Mouse (Mus musculus): ENCODE results near the gene Kat14.

The Kat14 gene

GRCm38 (mm10) chr2:144381741-144382140, 13.0 kb downstream of the Kat14 start:
- DNase-seq (ENCODE audit: low read depth, low spot score), result no peak

DNA sequence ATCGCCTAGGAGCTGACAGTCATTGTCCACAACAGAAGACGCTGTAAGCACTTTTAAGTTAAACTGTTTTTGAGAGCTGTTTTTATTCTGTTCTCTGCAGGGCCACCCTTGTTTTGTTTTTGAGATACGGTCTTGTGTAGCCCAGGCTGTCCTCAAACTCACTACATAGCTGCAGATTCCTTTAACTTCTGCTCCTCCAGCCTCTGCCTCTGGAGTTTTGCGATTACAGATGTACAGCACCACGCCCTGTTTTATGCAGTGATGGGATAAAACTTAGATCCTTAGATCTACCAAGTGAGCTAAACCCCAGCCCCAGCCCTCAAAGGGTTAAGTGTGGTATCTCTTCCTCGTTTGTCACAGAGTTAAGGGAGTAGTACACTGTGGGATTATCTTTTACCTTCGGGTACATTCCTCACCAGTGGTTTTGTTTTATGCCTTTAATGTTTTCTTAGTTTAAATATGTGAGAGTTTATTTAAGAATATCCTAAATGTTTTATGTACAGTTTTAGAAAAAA, 13.9 kb downstream of the Kat14 start:
- DNase-seq (ENCODE audit: low read depth, low spot score), result no peak

DNA sequence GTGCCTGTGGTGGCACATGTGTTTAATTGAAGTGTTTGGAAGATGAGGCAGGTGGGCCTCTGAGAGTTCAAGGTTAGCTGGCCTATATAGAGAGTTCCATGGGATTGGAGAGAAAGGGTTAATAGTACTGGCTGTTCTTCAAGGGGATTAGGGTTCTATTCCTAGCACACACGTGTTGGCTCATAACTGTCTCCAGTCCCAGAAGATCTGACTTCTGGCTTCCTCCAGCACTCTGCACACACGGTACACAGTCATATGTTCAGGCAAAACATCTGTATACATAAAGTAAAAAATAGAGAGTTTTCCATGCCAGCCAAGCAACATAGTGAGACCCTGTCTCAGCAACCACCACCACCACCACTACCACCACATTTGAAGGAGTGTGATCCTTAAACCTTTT, 17.5 kb downstream of the Kat14 start:
- DNase-seq (ENCODE audit: low read depth, low spot score), result no peak

GRCm38 (mm10) chr2:144388416-144388815, 19.6 kb downstream of the Kat14 start:
- DNase-seq (ENCODE audit: low read depth, low spot score), result no peak

DNA sequence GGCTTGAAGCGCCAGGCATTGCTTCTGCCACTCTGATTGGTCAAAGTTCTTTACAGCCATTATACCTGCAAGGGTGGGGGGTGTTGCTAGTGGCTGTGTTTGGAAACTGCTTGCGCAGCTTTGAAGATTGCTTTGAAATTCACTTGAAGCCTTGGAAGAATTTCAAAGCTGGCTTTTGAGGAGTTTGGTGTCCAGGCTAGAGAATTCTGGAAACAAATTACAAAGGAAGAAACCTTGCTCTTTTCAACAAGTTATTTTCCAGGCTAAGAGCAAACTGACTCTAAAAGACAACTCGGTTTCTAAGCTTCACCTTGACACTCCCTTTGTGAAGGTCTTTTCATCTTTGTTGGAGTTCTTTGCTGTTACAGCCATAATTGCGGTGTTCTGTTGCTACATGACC, 30.7 kb downstream of the Kat14 start:
- DNase-seq (ENCODE audit: low read depth, low spot score), result no peak

DNA sequence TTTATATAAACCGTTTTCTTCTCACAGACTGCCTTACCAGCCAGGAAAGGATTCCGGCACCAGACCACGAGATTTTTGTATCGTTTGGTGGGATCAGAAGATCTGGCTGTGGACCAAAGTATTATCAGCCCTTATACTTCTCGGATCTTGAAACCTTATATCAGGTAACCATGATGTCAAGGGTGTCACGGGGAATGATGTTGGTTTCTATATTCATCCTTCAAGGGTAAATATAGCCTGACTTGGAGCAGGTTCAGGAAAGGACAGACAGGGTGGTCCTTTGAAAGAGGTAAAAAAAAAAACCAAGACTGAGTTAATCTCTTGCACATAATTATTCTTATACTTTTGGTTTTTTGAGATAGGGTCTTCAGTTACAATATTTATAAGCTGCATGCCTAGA, 31.9 kb downstream of the Kat14 start:
- no peak for DNase-seq (ENCODE audit: low read depth, low spot score)

DNA sequence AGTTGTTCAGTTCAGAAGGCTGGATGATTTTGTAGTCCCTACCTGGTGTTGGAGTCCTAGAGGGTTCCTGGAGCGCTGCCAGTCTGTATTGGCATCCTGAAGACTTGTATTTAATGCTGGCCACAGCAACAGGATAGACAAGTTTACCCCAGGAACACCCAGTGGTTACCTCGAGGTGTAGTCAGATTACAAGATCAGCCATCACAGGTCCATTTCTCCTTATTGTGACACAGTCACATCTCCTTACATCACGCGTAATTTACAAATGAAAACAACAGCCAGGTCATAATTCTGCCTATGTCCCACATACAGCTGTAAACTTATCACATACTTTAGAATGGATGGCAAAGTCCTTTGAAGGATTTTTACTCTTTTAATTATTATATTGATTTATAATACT, 40.3 kb downstream of the Kat14 start:
- DNase-seq (ENCODE audit: low read depth, low spot score), result no peak

DNA sequence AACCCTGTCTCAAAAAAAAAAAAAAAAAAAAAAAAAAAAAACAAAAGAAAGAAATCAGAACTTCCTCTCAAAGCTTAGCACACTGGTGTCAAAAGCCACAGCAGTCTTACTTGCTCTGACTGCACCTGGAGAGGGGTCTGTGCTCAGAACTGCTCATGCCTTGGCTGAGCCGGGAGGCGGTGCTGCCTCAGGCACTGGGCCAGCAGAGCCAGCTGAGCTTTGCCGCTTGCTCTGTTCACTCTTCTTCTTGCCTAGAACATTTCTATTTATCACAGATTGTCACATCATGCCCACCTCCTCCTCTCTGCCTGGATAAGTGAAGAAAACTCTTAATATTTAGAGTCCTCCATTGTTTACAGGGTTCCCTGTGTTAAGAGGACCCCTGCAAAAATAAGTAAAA, 41.8 kb downstream of the Kat14 start:
- DNase-seq (ENCODE audit: low read depth, low spot score), result no peak

DNA sequence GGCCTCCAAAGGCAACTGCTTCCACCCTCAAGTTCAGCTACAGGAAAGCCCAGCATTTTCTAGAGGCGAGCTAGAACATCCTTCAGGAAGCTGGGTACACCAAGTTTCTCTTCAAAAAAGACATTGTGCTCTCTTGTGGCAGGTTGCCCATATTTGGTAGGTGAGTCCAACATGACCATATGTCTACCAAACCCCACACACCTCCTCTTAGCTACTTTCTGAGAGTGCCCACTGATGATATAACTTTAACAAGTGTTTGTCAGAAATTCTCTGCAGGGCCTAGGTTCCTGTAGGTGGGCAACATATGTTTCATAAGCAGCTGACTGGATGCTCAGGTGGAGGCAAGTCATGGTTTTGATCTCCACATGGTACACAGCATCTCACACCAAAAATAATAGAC, 45.9 kb downstream of the Kat14 start:
- no peak for DNase-seq (ENCODE audit: low read depth, low spot score)

DNA sequence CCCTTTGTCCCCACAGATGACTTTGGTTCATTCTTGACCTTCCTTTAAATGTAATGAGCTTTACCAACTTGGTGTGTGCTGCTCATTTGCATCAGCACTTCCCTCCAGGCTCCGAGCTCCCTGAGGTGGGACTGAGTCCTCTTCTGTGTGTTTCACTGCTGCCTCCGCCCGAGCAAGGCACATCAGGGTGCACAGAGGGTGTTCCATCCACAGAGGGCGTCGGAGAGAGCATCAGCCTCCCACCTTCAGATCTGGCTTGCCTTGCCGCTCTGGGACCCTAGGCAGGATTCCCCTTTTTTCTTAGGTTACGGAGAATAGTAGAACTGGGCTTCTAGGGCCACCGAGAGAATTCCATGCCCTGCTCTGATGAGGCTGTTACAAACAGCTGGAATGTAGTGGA, 48.1 kb downstream of the Kat14 start:
- no peak for DNase-seq (ENCODE audit: low read depth, low spot score)

- DNase-seq (ENCODE audit: low read depth, low spot score), result no peak
Observed at GRCm38 (mm10) chr2:144418062-144418461, 49.3 kb downstream of the Kat14 start.

DNA sequence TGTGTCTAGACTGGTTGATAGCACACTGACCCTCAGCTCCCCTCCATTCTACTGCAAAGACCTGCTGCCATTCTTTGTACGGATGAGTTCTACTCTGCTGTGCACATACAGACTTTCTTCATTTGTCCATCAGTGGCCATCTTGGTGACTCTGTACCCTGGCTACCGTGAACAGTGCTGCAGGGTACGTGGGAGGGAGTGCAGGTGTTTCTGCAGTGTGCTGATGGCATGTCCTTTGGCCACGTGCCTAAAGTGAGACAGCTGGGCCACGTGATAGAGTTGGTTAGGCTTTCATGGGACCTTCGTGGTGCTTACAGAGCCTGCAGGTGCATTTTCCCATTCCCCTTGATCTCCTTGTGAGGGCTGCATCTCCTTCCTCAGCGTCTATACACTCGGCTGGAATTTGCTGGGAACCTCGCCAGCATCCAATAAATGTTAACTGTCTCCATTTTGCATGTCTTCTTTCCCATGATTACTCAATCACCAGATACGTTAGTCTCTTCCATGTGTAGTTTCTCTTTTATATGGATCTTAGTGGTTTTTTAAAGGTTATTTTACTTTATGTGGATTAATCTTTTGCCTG, 53.4 kb downstream of the Kat14 start:
- DNase-seq (ENCODE audit: low read depth, low spot score), result no peak

DNA sequence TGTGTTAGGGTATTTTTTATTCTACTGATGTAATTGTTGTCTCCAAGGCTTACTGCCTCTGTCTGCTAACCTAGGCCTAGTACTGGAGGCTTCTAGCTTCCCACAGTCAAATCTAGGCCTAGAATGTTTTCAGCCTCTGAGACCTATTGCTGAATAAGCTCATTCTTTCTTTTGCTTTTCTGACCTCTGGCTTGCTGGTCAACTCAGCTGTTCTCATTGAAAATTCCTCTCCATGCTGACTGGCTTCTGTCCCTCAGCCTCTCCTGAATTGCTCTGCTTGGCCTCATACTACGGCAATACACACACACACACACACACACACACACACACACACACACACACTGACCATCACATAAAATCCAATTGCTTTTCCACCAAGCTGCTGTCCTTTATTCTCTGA, 57.0 kb downstream of the Kat14 start:
- no peak for DNase-seq (ENCODE audit: low read depth, low spot score)

GRCm38 (mm10) chr2:144427852-144428251, 59.1 kb downstream of the Kat14 start:
- DNase-seq (ENCODE audit: low read depth, low spot score), result no peak

DNA sequence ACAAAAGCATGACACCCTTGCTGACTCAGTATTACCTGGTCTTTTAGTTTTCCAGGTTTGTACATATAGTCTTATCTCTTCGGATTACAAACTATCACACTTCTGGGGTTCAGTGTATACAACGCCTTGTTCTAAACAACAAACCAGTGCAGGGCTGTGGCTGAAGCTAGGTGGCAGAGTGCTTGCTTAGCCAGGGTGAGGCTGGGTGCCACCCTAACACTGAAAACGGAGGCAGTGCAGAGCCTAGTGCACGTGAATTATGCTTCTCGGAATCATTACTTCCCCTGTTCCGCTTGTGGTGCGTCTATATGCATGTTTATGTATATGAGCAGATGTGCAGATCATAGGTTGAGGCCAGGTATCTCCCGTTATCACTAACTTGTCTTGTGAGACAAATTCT, 59.9 kb downstream of the Kat14 start:
- DNase-seq (ENCODE audit: low read depth, low spot score), result no peak

- DNase-seq (ENCODE audit: low read depth, low spot score), result no peak
Observed at GRCm38 (mm10) chr2:144429171-144429570, 60.4 kb downstream of the Kat14 start.

- no peak for DNase-seq (ENCODE audit: low read depth, low spot score)
Observed at GRCm38 (mm10) chr2:144431286-144431825, 62.6 kb downstream of the Kat14 start.

GRCm38 (mm10) chr2:144435679-144436078, 66.9 kb downstream of the Kat14 start:
- no peak for DNase-seq (ENCODE audit: low read depth, low spot score)

DNA sequence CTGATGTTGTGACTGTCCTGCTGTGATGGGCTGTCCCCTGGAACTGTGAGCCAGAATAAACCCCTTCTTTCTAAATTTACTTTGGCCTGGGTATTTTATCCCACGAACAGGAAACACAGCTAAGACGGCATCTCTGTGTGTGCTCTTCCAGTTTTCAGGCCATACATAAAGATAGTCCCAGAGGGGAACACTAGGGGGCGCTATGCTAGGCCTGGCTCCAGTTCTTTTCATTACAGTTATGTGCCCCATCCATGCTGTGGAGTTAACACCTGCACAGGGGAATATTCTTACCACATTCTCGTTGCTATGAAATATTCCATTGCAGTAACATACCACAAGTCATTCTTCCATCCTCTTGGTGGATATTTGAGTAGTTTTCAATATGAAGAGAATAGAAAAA, 69.6 kb downstream of the Kat14 start:
- DNase-seq (ENCODE audit: low read depth, low spot score), result peak; percentile 47

DNA sequence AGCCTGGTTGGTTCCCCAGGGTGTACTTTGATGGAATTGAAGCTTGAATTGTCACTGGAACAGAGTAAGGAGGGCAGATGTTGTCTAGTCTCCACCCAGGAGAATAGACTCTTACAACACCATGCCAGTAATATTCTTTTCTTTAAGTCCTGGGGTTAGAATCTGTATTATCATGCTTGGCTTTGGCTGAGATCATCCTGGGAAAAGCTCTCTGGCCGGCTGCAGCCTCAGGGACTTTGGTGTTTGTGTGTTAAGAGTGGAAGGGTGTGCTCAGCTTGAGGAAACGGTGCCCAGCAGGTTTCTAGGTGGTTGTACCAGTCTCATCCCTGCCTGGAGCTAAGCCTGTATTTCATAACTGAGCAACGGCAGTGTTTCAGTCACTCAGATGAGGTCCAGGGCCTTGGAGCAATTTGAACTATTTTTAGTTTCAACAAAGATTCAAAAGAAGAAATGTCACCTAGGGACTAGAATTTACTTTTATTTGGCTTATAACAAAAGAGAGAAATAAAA, 70.5 kb downstream of the Kat14 start:
- DNase-seq (ENCODE audit: low read depth, low spot score), result no peak

DNA sequence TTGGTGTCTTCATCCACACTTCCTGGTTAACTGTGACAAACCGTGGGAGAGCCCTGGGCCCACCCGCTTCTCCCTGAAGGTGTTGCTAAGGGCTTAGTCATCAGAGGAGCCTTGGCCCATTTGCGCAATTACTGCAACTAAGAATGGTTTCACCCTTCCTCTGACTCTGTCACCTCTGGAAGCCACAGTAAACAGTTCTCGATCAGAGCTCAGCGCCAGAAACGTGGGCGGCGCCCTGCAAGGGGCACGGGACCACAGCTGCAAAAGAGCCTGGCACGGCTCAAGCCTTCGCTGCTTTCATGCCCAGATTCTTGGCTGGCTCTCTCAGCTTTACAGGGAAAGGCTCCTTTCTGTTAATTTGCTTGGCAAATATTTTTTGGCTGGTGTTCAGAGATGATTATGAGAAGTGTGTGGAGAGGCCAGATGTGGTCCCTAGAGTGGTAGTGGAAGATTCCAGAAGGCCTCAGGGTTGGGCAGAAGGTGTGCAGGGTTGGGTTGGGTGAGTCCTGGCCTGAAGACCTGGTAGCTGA, 72.7 kb downstream of the Kat14 start:
- DNase-seq (ENCODE audit: low read depth, low spot score), result no peak

DNA sequence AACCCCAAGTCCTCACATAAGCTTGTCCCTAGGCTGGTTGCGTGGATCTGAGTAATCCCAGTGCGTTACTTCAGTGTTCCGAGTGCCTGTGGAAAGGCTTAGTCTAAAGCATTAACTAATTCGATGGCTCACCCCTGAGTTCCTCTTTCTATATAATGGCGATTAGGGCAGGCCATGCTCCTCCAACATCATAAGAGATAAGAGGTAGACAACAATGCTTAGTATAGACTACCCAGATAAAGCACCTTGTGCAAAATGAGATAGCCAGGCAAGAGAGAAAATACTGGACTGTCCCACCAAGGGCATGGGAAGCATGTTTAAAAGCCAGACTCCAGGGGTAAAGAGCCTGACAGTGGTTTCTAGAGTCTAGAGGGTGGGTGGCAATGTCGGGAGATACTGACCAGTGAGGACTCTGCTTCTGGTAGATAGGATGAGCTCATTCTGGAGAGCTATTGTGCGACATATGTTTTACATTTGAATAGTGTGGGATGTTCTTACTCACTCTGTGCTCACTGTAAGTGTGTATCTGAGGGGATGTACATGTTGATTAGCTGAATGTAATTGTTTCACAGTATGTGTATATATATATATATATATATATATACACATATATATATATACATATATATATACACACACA, 77.7 kb downstream of the Kat14 start:
- no peak for DNase-seq (ENCODE audit: low read depth, low spot score)

DNA sequence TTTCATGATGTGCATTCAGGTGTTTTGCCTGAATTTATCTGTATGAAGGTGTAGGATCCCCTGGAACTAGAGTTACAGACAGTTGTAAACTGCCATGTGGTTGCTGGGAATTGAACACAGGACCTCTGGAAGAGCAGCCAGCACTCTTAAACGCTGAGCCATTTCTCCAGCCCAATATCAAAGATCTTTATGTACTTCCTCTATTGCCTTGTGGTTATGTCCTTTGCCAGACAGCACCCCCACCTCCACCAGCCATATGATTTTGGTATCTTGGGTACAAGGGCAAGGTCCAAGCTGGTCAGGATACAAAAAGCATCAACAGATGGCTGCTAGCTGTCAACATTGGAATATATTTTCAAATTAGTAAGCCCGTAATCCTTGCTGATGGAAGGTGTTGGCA, 81.6 kb downstream of the Kat14 start:
- DNase-seq (ENCODE audit: low read depth, low spot score), result no peak

Measured in CD4-positive, CD25-positive, alpha-beta regulatory T cell, adult 2 months (primary cell).